Mouse (Mus musculus): ENCODE data around the gene Urgcp. TPM values are rescaled to one million over a fixed set of nuclear protein-coding genes. Genes with fewer than 3 reads are reported as not detected.

Gene Urgcp
- polyA plus RNA-seq, 2 experiments = 3.5 to 4.7 TPM

DNA sequence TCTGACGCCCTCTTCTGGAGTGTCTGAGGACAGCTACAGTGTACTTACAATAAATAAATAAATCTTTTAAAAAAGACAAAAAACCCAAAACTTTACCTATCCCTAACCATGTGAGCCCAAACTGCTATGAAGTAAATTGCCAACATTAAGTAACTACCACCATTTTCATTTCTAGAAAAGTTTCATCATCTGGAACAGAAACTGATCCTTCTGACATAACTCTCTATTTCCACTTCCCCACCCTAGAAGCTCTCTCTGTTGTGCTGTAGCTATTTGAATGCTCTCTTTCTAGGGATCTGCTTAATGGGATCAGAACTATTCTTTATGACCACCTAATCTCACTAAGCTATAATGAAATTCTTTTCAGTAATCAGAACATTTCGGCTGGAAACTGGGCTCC, 17.2 kb downstream of the Urgcp start:
- Histone ChIP-seq H3K9me3 (ENCODE audit: control insufficient read depth, low read length) (no peaks in the 10 kb centered on the region), H3K27me3 (ENCODE audit: control insufficient read depth, insufficient read depth, low read length) (no peaks in the 10 kb centered on the region), H3K4me3 (ENCODE audit: insufficient read depth in 1 of 2, low read depth in 2 of 2, low read length in 2 of 2) (no peak overlapping the region), H3K4me2 (ENCODE audit: low read depth) (no peak overlapping the region), H3K9ac (replicated peaks) (no peak overlapping the region), H3K27ac (no peak overlapping the region), H3K36me3 (replicated peaks; ENCODE audit: control insufficient read depth, insufficient read depth, low read depth) (no peaks in the 10 kb centered on the region), H3K4me1 (replicated peaks; ENCODE audit: control insufficient read depth in 2 of 2, insufficient read depth in 2 of 2, low read length in 1 of 2) (peaks cover 2 to 5% of the 10 kb centered on the region in 2 experiments; a peak in 3 of 4 replicates)
- WGBS (ENCODE audit: insufficient replicate concordance) = 65% methylated on average over 2 of the region's 2 CpGs
- ATAC-seq (ENCODE audit: insufficient read depth) (no peak), DNase-seq (ENCODE audit: low read depth in 3 of 3, low spot score in 3 of 3) (no peak)
- TF ChIP-seq CTCF (IDR thresholded peaks at IDR 0.05; ENCODE audit: low read depth) = no peak
- TF ChIP-seq EP300 (IDR thresholded peaks at IDR 0.05; ENCODE audit: low read depth) = no peak

DNA sequence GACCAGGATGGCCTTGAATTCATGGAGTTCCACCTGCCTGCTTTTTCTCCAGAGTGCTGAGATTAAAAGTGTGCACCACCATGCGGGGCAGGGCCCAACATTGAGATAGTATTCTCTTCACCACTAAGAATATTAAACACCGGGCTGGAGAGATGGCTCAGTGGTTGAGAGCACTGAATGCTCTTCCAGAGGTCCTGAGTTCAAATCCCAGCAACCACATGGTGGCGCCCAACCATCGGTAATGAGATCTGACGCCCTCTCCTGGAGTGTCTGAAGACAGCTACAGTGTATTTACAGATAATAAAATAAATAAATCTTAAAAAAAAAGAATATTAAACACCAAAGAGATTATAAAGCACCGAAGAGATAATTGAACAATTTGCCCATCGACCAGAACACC, 20.1 kb downstream of the Urgcp start:
- Histone ChIP-seq H3K4me2 (ENCODE audit: low read depth) (no peak overlapping the region), H3K4me1 (replicated peaks; ENCODE audit: control insufficient read depth in 2 of 2, insufficient read depth in 2 of 2, low read length in 1 of 2) (peaks cover 6 to 9% of the 10 kb centered on the region in 2 experiments; a peak in 3 of 4 replicates), H3K27ac (no peak overlapping the region), H3K27me3 (ENCODE audit: control insufficient read depth, insufficient read depth, low read length) (no peaks in the 10 kb centered on the region), H3K4me3 (ENCODE audit: insufficient read depth in 1 of 2, low read depth in 2 of 2, low read length in 2 of 2) (no peak overlapping the region), H3K9ac (replicated peaks) (no peak overlapping the region), H3K9me3 (ENCODE audit: control insufficient read depth, low read length) (no peaks in the 10 kb centered on the region), H3K36me3 (replicated peaks; ENCODE audit: control insufficient read depth, insufficient read depth, low read depth) (no peaks in the 10 kb centered on the region)
- WGBS (ENCODE audit: insufficient replicate concordance) = 64% methylated on average over 7 of the region's 7 CpGs
- no peak for TF ChIP-seq EP300 (IDR thresholded peaks at IDR 0.05; ENCODE audit: low read depth)
- TF ChIP-seq CTCF (IDR thresholded peaks at IDR 0.05; ENCODE audit: low read depth) = peak; percentile 77
- DNase-seq (ENCODE audit: low read depth in 3 of 3, low spot score in 3 of 3) (no peak), ATAC-seq (ENCODE audit: insufficient read depth) (no peak)

DNA sequence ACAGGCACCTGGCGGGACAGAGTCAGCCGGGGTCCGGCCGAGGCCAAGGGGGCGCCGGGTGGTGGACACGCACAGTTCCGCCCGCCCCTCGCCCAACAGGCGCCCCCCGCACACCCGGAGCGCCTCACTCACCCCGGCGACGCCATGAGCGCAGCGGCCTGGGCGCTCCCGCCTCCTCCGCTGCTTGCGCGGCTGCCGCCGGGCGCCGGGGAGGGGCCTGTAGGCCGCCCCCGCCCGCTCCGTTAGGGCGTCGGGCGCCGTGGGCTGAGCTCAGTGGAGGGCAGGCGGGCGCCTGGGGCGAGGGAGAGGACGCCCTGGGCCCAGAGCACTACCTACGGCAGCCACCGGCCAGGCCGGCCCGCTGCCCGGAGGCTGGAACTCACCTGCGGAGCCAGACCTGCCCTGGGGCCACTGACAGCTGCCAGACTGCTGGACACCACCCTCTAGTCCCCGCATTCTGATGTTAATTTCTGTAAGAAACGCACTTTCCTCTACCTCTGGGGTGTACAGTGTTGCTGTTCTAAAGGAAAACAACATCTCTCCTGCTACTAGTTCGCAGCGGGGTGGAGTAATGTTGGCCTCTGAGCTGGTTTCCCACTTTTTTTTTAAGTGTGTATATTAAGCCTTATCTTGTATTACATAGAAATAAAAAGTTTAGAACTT, 21.1 kb downstream of the Urgcp start:
- Histone ChIP-seq H3K36me3 (replicated peaks; ENCODE audit: control insufficient read depth, insufficient read depth, low read depth) (no peaks in the 10 kb centered on the region), H3K9ac (replicated peaks) (peak overlapping the region; percentile 92), H3K27me3 (ENCODE audit: control insufficient read depth, insufficient read depth, low read length) (no peaks in the 10 kb centered on the region), H3K4me2 (ENCODE audit: low read depth) (peak overlapping the region; percentile 72), H3K4me3 (ENCODE audit: insufficient read depth in 1 of 2, low read depth in 2 of 2, low read length in 2 of 2) (peak overlapping the region; percentile 72 to 74), H3K4me1 (replicated peaks; ENCODE audit: control insufficient read depth in 2 of 2, insufficient read depth in 2 of 2, low read length in 1 of 2) (peaks cover 6 to 9% of the 10 kb centered on the region in 2 experiments; a peak in 3 of 4 replicates), H3K27ac (peak overlapping the region; percentile 79), H3K9me3 (ENCODE audit: control insufficient read depth, low read length) (no peaks in the 10 kb centered on the region)
- TF ChIP-seq CTCF (IDR thresholded peaks at IDR 0.05; ENCODE audit: low read depth) (no peak), EP300 (IDR thresholded peaks at IDR 0.05; ENCODE audit: low read depth) (no peak)
- peak; percentile 70 to 71 (median 70) for DNase-seq (ENCODE audit: low read depth in 3 of 3, low spot score in 3 of 3)
- under 1% methylated on average over 40 of the region's 50 CpGs for WGBS (ENCODE audit: insufficient replicate concordance)
- ATAC-seq (ENCODE audit: insufficient read depth) = peak; percentile 99

DNA sequence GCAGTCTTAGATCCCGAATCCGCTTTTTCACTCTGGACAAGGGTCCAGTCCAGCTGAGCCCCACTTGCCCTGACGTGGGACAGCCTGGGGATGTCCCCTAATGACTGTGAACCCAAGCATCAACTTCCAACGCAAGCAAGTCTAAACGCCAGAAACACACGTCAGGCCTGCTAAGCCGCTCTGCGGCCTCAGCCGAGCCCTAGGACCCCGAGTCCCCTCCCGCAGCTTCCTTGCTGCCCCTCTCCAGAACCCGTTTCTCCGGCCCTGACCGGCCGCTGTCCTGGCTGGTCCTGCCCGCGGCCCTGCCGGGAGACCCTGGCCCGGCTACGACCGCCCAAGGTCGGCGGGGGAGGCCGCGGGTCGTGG, 21.6 kb downstream of the Urgcp start:
- ATAC-seq (ENCODE audit: insufficient read depth) = peak; percentile 52
- 3% methylated on average over 26 of the region's 26 CpGs for WGBS (ENCODE audit: insufficient replicate concordance)

DNA sequence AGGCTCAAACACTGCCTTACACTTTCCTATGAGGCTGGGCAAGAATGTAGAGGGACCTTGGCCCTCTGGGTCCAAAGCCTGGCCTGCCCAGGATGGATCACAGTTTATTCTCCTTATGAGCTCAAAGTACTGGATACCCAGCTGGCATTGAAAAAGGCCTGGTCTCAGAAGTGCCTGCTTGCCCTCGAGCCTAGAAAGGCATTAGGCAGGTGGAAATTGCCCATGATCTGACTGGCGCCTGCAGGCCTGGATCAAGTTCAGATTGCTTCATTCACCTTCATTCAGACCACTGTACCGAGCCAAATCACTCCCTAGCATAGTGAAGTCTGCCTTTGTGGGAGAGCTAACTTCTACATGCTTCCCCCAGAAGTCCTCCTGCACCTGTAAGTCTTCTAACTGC, 22.3 kb downstream of the Urgcp start:
- Histone ChIP-seq H3K27ac (peak overlapping the region; percentile 21; the same call in 1 of the 2 replicates), H3K36me3 (replicated peaks; ENCODE audit: control insufficient read depth, insufficient read depth, low read depth) (no peaks in the 10 kb centered on the region), H3K9me3 (ENCODE audit: control insufficient read depth, low read length) (no peaks in the 10 kb centered on the region), H3K27me3 (ENCODE audit: control insufficient read depth, insufficient read depth, low read length) (no peaks in the 10 kb centered on the region), H3K4me2 (ENCODE audit: low read depth) (peak overlapping the region; percentile 72), H3K9ac (replicated peaks) (peak overlapping the region; percentile 32), H3K4me1 (replicated peaks; ENCODE audit: control insufficient read depth in 2 of 2, insufficient read depth in 2 of 2, low read length in 1 of 2) (peaks cover 6 to 9% of the 10 kb centered on the region in 2 experiments; a peak in 3 of 4 replicates), H3K4me3 (ENCODE audit: insufficient read depth in 1 of 2, low read depth in 2 of 2, low read length in 2 of 2) (peak overlapping the region; percentile 12 to 72; a peak in 3 of 4 replicates)
- no peak for TF ChIP-seq CTCF (IDR thresholded peaks at IDR 0.05; ENCODE audit: low read depth)
- TF ChIP-seq EP300 (IDR thresholded peaks at IDR 0.05; ENCODE audit: low read depth) = no peak
- WGBS (ENCODE audit: insufficient replicate concordance) = 49% methylated on average over 3 of the region's 3 CpGs
- DNase-seq (ENCODE audit: low read depth in 3 of 3, low spot score in 3 of 3) (no peak), ATAC-seq (ENCODE audit: insufficient read depth) (no peak)

More for the DNA sequence above, 21.6 kb downstream of the Urgcp start:
- no peak for DNase-seq (ENCODE audit: low read depth in 3 of 3, low spot score in 3 of 3)
- TF ChIP-seq CTCF (IDR thresholded peaks at IDR 0.05; ENCODE audit: low read depth) = no peak
- no peak for TF ChIP-seq EP300 (IDR thresholded peaks at IDR 0.05; ENCODE audit: low read depth)
- H3K27ac ChIP-seq = peak overlapping the region; percentile 34
- H3K9me3 ChIP-seq (ENCODE audit: control insufficient read depth, low read length) = no peaks in the 10 kb centered on the region
- no peaks in the 10 kb centered on the region for H3K36me3 ChIP-seq (replicated peaks; ENCODE audit: control insufficient read depth, insufficient read depth, low read depth)
- H3K4me1 ChIP-seq (replicated peaks; ENCODE audit: control insufficient read depth in 2 of 2, insufficient read depth in 2 of 2, low read length in 1 of 2) = peaks cover 6 to 9% of the 10 kb centered on the region in 2 experiments; a peak in 3 of 4 replicates
- no peaks in the 10 kb centered on the region for H3K27me3 ChIP-seq (ENCODE audit: control insufficient read depth, insufficient read depth, low read length)
- peak overlapping the region; percentile 92 for H3K9ac ChIP-seq (replicated peaks)
- H3K4me2 ChIP-seq (ENCODE audit: low read depth) = peak overlapping the region; percentile 72
- peak overlapping the region; percentile 72 to 74 for H3K4me3 ChIP-seq (ENCODE audit: insufficient read depth in 1 of 2, low read depth in 2 of 2, low read length in 2 of 2)
